Mouse (Mus musculus): ENCODE measurements around the gene Igf2bp2.

The Igf2bp2 gene

DNA sequence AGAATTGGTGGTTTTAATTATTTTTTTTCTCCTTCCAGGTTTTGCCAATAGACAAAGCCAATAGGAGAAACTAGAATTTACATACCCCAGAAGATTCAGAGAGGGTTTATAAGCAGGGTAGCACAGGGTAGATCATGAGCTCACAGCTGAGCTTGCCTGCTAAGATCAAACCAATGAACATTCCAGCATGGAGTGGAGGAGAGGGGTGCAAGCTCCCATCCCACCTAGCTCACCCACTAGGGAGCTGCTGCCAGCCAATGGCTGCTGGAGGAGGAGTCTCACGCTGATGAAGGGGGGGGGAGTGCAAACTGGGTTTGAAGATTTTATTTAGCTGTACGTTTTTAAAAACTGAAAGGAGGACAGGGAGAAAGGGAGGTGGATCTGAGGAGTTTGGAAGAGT lies 14.0 kb downstream of the Igf2bp2 start:
- no peak for DNase-seq (ENCODE audit: low spot score)

DNA sequence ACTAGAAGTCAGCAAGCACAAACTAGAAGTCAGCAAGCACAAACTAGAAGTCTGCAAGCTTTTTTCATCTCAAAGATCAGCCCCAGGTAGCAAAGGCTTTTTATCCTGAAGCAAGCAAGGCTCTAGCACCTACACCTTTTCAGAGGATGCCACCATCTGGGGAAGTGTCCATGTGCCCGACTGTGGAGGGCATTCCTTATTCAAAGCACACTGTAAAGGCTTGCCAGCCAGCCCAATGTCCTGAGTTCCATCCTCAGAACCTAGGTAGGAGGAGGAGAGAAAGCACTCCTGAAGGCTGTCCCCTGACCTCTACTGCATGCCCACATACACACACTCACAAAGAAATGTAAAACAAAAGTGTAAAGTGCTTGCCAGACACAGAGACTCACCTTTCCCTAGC lies 16.0 kb downstream of the Igf2bp2 start:
- DNase-seq (ENCODE audit: low spot score) = no peak

DNA sequence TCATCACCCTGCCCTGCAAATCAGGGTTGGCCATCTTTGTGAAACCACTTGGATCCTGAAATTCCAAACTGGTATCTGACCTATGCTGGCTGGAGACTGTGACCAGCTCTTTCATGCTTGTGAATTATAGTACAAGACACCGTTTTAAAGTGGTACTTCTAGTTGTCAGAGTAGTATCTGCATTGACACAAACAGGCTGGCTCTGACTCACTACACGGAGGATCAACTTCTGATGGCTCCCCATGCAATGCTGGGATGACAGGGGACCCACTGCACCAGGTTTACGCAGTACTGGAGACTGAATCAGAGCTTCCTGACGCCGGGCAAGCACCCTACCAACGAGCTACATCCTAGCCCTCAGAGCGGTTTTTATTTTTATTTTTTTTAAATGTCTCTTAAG lies 17.0 kb downstream of the Igf2bp2 start:
- DNase-seq (ENCODE audit: low spot score) = no peak

DNA sequence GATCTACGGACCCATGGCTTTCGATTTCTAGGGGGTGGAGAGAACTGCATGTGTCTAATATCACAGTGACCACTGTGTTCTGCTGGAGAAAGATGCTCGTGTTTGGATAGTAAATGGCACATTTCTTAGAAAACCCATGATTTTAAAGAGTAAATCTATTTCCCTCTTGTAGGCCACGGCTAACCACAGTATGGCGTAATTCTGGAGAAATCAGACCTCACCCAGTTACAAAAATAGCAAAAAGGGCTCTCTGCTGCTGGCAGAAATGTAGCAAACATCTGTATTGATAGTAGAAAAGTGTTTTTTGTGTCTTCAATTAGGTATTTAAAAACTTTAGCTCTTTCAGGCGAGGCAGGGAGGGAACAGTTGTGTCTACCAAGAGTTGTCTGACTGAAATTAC lies 18.6 kb downstream of the Igf2bp2 start:
- DNase-seq (ENCODE audit: low spot score) = no peak

DNA sequence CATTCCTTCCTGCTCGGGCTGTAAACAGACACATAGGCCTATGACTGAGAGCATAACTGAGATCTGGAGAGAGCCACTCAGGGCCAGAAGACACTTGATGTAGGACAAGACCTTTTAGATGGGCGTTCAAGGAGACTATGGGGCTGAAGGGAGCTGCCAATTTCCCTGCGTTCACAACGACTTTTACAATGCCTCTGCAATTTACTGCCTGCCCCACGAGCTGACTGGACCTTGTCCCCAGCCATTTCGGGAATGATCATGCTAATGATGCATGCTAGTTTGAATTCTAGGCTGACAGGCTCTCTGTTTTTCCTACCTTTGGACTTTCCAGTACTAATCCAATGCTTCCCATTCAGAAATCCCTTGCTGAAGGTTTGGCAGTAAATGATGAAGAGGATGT lies 22.2 kb downstream of the Igf2bp2 start:
- DNase-seq (ENCODE audit: low spot score) = no peak

DNA sequence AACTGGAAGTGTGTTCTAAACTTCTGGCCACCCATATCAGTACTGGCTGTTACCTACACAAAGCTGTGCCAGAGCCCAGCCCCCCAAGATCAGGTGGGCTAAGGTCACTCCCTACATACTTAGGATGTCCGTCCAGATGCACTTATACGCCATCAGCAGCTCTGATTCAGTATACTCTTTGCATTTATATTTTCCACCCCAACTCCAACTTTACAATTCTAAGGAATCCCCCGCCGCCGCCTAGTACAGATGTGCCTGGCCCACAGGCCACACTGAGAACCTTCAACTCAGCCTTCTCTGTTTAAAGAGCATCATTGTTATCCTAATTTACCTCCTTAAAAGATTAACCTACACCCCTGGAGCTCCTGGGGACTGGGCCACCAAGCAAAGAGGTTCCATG lies 23.3 kb downstream of the Igf2bp2 start:
- DNase-seq (ENCODE audit: low spot score) = no peak

DNA sequence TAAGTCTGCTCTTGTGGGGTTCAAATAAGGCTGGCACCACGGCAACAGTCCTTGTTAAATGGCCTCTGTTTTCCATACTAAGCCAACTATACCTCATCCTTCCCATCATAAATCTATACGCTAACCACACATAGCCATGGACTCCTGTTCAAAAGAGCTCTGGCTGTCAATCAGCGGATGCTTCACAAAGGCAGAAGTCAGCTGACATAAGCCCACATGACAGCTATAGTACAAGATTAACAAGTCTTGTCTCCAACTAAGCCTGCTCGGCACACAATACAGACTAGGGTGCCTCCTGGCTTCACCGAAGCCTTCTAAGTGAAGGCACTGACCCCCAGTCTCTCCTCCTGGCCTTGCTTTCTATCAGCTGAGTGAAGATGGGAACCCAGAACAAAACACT lies 26.9 kb downstream of the Igf2bp2 start:
- no peak for DNase-seq (ENCODE audit: low spot score)

DNA sequence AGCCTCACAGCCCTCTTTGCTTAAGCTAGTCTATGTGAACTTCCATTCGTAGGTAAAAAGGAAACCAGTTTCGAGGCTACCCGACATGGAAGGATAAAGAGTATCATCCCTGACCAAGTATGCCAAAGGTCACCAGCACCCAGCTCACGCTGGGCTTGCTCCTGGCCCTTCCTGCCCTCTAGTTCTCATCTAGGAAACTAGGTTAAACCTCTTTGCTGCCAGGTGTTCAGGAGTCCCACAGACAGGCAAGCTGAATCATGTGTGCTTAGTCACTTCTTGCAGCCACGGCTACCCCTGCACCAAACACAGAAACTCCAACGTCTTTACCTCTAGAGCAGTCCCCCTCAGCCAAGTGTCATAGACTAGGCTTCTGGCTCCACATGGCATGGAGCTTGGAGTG lies 31.8 kb downstream of the Igf2bp2 start:
- DNase-seq (ENCODE audit: low spot score) = no peak

DNA sequence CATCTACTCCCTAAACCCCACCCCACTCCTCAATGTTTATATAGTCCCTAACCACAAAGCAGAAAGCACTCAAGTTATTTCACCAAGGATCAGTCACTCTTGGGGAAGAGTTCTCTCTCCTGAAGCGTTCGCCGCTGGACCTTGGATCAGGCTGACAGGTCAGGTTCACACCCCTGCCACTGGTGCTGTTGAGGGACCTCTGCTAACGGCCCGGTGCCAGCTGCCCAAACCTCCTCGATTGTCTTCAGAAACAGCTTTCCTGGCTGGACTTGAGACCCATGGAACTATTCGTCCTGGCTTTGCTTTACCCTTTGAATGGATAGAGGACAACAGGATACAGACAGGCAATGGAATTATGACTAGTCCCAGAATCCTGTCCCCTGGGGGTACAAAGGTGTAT lies 33.6 kb downstream of the Igf2bp2 start:
- no peak for DNase-seq (ENCODE audit: low spot score)

DNA sequence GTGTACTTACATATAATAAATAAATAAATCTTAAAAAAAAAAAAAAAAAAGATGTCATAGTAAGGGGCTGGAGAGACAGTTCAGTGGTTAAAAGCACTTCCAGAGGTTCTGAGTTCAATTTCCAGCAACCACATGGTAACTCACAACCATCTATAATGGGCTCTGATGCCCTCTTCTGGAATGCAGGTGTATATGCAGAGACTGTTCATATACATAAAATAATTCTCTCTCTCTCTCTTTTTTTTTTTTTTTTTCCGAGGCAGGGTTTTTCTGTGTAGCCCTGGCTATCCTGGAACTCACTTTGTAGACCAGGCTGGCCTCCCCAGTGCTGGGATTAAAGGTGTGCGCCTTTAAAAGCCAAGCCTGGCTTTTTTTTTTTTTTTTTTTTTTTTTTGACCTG lies 34.5 kb downstream of the Igf2bp2 start:
- no peak for DNase-seq (ENCODE audit: low spot score)

DNA sequence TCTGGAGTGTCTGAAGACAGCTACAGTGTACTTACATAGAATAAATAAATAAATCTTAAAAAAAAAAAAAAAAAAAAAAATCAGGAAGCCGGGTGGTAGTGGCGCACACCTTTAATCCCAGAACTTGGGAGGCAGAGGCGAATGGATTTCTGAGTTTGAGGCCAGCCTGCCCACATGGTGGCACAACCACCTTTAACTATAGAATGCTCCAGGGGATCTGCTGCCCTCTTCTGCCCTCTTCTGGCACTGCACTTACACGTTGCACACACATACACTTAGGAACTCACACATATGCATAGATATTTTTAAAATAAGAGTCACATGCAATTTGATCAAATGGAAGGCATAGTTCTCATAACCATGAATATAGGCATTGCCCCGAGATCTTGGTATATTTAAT lies 35.3 kb downstream of the Igf2bp2 start:
- no peak for DNase-seq (ENCODE audit: low spot score)

DNA sequence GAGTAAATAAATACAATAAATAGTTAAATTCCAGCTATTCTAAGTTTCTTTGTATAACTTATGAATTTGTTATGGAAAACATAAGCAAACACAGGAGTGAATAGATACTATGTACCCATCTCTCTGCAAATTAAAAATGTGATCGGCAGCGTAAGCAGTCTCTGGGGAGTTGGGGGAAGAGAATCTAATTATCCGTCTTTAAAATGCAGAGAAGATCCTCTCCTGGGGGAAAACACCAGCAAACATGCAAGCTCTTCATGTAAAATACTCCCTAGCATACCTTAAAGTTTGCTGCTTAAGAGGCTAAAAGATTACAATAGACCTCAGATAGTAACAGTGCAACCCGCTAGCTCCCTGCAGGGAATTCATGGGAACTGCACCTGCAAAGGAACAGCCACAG lies 36.2 kb downstream of the Igf2bp2 start:
- DNase-seq (ENCODE audit: low spot score) = no peak

DNA sequence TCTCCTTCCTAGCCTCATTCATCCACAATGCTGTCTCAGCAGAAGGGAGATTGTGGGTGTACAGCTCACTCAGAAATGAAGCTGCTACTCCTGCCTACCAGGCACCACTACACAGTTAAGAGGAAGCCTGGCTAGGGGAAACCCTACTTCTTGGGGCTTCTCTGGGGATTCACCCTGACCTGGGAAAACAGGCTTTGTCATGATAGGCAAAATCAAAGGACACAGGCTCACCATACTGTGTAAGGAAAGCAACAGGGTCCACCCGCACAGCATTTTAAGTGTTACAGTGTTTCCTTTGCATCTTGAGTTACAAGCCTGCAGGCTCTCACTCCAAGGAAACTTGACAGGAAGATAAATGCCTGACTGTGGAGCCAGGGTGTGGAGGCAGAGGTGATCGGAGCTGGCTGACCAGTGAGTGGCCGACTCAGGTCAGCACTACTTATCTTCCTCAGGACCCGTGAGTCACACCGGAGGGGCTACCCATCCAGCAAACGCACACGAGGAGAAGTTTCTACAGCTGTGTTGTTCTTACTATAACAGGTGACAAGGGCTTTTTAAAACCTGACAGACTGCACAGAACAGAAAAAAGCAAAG lies 38.7 kb downstream of the Igf2bp2 start:
- DNase-seq (ENCODE audit: low spot score) = peak; percentile 18

DNA sequence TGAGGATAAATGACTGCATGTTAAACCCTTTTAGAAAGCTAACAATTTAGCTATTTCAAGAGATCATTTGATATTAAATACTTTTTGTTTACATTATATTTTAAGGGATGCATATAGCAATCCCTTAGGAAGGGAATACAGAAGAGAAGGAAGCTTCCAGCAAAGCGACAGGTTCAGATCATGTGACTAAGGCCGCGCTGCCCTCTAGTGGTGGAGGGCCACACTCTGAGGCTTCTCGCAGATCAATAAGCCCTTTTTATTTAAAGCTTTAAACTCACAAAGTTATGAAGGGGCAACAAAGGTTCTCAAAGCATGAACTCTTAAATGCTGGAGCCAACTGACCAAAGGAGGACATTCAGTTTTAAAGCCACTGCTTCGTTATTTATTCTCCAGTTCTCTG lies 39.4 kb downstream of the Igf2bp2 start:
- DNase-seq (ENCODE audit: low spot score) = no peak

DNA sequence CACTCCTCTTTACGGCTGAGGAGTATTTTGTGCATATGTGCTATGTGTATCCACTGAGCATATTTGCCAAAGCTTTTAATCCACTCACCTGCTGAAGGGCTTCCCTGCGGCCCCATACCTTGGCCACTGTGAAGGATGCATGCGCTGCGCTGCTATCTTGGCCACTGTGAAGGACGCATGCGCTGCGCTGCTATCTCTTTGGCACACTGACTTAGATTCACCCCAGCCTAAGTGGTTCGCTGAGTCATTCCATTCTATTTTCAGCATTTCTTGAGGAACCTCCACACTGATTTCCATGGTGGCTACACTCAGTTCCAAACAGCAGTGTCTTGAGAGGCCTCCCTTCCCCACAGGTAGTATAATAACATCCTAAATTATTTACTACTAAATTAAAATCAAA lies 42.0 kb downstream of the Igf2bp2 start:
- no peak for DNase-seq (ENCODE audit: low spot score)

DNA sequence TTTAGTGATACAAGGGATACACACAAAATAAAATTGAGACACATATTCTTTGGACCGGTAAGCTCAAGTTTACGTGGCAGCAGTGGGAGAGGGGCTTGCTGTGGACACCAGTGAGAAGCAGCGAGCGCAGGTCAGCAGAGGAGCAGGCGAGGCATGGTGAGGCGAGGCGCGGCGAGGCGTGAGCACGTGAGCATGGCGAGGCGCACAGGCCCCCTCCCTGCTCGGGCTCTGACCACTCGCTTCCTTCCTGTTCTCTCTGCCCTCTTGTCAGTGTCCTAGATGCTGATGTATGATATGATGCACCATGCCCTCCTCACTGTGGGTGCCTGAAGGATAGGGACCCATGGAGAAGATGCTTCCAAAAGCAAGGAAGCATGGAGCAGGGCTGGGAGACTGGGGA lies 43.6 kb downstream of the Igf2bp2 start:
- no peak for DNase-seq (ENCODE audit: low spot score)

DNA sequence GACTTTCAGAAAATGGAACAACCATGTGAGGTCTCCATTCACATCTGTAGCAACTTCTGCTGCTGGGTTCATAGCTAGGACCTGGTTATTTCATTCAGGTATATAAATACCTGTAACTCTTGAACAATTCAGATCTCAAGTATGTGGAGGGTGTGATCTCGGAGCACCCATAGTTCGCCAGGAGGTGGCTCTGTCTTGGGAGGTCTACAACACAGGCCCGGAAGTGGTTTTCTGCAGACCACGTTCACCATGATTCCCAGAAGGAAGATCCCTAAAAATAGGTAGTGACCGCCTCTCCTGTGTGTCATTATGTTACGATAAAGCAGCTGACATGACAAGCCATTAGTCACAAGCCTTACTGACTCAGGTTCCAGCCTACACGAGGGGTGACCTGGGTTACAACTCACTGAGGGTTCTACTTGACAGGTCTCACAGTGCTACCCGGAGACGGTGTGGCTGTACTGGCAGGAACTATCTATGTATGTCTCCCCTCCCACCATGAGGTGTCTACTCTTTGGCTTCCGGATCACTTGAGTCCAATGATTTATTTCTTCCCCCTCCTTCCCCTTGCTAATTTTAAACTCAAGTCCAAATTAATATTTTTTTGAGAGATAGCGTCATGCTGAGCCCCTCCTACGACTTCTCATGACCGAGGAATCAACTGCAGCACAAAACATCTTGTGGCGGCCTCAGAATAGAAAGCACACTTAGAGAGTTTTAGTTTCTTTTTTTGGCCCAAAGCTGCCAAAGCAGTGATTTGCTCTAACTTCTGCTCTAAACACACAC lies 44.2 kb downstream of the Igf2bp2 start:
- no peak for DNase-seq (ENCODE audit: low spot score)

DNA sequence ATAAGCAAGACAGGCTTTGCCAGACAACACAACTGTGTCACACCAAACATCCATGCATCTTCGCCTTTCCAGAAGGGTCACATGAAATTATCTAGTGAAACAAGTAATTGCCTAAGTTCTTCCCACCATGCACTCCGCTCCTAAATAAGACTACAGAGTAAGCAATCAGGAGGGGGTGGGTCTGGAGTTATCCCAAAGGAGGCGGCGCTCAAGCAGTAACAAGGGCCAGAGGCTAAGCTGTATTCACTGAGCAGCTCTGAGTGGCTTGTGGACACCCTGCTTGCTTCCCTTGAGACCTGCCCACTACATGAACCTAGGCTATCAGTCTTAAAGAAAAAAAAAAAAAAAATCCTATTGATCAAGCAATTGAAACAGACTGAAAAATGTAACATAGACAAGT lies 44.9 kb downstream of the Igf2bp2 start:
- no peak for DNase-seq (ENCODE audit: low spot score)

DNA sequence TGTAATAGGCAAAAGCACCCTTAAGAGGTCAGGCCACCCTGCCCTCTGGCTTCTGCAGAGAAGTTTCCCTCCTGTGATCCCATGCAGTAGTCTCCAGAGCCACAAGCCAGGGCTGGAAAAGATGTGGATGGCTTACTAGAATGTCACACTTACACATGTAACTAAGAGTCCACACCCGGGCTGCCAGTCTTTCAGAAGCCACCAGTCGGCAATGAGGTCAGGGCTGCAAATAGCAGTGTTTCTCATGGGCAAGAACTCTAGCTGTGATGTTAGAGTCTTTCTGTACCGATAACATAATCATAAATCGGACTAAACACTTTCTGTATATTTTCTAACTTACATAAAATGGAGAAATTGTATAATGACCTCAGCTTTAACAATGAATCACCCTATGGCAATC lies 46.4 kb downstream of the Igf2bp2 start:
- DNase-seq (ENCODE audit: low spot score) = no peak

DNA sequence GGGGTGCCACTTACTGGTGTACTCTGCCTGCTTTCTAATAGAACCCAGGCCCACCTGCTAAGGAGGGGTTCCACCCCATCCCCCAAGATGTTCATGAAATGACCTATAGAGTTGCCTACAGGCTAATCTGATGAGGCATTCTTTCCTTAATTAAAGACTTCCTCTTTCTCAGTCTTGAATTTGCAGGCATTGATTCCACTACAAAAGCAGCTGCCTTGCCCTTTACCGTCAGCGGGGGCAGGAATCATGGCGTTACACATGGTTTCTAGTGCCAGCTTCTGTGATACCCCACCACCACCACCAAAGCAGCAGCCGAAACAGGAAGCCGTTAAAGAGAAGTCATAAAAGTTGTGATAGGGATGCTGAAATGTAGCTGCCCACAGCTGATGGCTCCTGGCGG lies 47.0 kb downstream of the Igf2bp2 start:
- DNase-seq (ENCODE audit: low spot score) = no peak

DNA sequence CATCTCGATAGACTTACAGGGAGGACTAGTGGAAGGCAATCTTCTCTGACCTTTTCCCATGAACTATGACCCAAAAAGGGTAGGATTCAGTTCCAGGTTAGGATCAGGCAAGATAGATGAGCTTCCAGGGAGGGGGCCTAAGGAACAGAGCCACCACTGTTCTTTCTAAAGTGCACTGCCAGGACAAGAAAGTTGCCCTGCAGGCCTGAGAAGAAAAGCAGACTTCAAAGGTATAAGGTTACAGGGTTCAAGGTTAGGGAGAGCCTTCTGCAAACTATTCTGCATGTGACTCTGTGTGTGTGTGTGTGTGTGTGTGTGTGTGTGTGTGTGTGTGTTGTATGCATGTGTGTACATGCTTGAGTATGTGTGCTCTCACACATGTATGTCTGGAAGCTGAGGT lies 53.1 kb downstream of the Igf2bp2 start:
- DNase-seq (ENCODE audit: low spot score) = no peak

DNA sequence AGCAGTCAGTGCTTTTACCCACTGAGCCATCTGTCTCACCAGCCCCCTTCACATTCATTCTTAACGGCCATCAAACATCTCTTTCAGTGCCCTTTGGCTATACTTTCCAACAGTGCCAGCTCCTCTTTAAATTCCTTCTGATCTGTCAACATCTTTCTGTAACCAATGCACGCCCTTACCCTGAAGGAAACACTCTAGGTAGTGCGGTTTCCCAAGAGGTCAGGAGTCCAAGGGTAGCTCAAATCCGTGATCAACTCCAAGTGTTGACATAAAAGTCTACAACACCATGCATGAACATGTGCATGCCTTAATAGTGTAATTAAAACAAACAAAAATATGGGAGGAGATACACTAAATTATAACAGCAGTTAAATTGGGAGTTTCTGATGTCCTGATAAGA lies 53.9 kb downstream of the Igf2bp2 start:
- no peak for DNase-seq (ENCODE audit: low spot score)

DNA sequence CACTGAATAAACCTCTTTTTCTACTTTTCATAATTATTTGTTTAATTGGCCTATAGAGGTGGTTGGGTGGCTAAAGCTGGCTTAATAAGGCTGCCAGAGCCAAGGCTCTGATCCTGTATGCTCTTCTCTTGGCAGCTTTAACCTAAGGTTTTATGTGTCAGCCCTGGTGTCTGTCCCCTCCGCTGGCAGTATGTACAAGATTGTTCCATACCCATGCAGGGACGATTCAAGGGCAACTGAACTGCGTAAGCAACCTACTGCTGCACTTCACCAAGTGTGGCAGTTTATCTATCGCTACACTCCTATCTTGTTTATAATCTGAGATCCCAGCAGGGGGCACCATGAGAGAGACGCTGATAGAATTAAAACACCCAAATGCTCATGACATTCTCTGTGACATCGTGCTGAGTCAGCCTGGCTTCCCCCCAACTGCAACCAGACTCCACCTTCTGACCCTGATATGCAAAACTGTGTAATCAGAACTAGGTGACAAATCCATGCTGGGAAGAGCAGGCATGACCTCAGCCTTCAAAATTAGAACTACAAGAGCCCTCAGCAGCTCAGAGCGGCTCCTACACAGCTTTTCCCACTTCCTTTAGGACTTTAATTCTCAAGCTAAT lies 55.1 kb downstream of the Igf2bp2 start:
- no peak for DNase-seq (ENCODE audit: low spot score)
